Mouse (Mus musculus) small intestine, adult 2 months (tissue): Measurements from ENCODE around the gene B4galnt1.

Source experiments
- CTCF ChIP-seq: fragments of 200-500 bp; IDR thresholded peaks from 2 replicates; pipeline ENCODE4 v1.5.1; 2012; ENCODE audit warnings: low read depth, mild to moderate bottlenecking, control low read depth, inconsistent platforms, low read length, moderate library complexity, mixed read lengths; ENCODE audit not compliant: insufficient replicate concordance, insufficient read length; ENCODE audit errors: extremely low read depth
- POLR2A ChIP-seq: fragments of 200-500 bp; IDR thresholded peaks from 2 replicates; pipeline ENCODE4 v1.6.1; 2012; ENCODE audit warnings: low read depth, mild to moderate bottlenecking, control low read depth, inconsistent platforms, low read length, moderate library complexity

- TF ChIP-seq CTCF, result no peak
- TF ChIP-seq POLR2A, result no peak
These were observed 48.2 kb downstream of the B4galnt1 start for GRCm38 (mm10) chr10:127213272-127213671.
